Mouse (Mus musculus) left cerebral cortex, adult 2 months (tissue): ENCODE data around the gene Lrrc56. TPM values are rescaled to one million over a fixed set of nuclear protein-coding genes. Genes with fewer than 3 reads are reported as not detected.

Experiments used
- DNase-seq, 2 experiments: peaks; one replicate each; pipeline ENCODE4 v3.0.0; 2021 to 2022; ENCODE audit warnings: low spot score in 2 of 2, mixed read lengths in 1 of 2; ENCODE audit errors: extremely low spot score in 1 of 2
- H3K27ac ChIP-seq: fragments of 200-600 bp; 2 replicates; pipeline ENCODE4 v1.8.1; 2022
- H3K4me3 ChIP-seq: fragments of 200-600 bp; 2 replicates; pipeline ENCODE4 v1.8.1; 2022
- CTCF ChIP-seq: fragments of 200-600 bp; IDR thresholded peaks from 2 replicates; pipeline ENCODE4 v1.8.1; 2022; ENCODE audit warnings: antibody characterized with exemption, mild to moderate bottlenecking, moderate library complexity
- intact Hi-C: fragments of 180-260 bp; cut with DNase I; formaldehyde crosslinking; loops from one replicate; pipeline ENCODE4 v1.15.1; 2025
- total RNA-seq, 2 experiments: library from RNA; stranded (reverse); gene quantifications; 2 replicates each; pipeline ENCODE4 v1.2.3; 2021

Gene Lrrc56
- total RNA-seq, 2 experiments from 2014 or later = 3.9 to 5.0 TPM

DNA sequence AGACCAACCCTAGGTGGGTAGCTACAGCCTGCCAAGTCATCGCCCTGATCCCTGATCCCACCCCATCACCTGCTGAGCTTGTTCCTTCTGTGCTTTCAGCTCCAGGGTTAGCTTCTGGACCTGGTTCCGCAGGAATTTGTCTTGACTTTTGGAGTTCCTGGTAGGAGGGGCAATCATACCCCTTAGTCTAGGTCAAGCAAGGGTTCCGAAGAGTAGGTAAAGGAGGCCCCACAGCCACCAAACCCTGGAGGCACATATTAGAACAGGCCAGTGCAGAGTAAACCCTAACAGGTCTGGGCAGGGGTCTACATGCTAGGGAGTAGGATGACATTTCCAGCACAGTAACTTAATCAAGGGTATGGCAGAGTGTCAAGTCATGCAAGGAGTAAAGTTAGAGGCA, 19.2 kb downstream of the Lrrc56 start:
- H3K27ac ChIP-seq = no peak overlapping the region
- no peak overlapping the region for H3K4me3 ChIP-seq
- no peak for DNase-seq
- intact Hi-C loops = no loop called here
- TF ChIP-seq CTCF = no peak

DNA sequence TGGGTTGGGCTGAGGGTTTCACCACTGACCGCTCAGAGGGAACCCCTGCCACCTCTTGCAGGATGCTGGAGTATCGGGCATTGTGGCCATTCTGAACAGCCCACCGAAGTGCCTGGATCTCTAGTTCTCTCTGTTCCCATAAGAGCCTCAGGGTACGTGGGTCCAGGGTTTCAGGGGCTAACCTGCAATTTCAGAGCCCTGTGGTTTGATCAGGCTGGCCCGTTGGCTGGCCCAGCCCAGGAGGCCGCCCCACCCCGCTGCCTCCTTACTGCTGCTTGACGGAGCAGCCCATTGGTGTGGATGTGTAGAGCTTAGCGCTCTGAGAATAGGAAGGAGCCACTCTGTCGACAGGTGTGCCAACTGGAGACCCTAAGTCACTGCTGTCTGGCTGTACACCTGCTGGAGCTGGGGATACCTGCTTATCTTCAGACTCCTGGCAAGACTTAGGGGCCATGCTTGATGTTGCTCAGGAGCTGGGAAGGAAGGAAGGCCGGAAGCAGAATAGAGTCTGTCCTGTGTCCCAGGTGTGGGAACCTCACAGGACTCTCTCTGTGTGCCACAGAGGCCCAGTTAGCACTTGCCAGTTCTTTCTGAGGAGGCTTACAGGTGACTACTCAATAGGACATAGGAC, 19.8 kb downstream of the Lrrc56 start, which contains the start of gene Lmntd2:
Gene Lmntd2, minus strand, starts transcription at position 476 of the 631 bp plus-strand sequence.
- Histone ChIP-seq H3K27ac (no peak within 1 kb of the TSS), H3K4me3 (no peak within 1 kb of the TSS)
- intact Hi-C loops = no loop called here
- no peak for TF ChIP-seq CTCF
- no peak for DNase-seq

DNA sequence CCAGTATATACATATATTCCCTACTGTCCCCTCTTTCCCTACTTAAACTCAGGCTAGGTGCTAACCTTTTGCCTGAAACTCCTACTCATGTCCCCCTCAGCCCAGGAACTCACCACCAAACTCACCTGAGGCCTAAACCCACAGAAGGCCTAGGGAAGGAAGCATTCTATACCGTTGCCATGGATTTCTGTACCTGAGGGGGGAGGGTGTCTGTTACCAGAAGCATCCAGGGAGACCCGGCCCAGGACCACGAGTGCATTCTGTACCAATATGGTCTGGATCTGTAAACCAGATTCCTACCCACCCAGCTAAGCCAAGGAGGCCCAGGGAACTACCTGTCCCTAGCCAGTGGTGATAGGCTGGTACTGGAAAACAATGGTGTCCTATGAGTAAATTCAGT, 20.4 kb downstream of the Lrrc56 start:
- DNase-seq = no peak
- H3K4me3 ChIP-seq = no peak overlapping the region
- intact Hi-C loops = no loop called here
- TF ChIP-seq CTCF = no peak
- H3K27ac ChIP-seq = no peak overlapping the region

DNA sequence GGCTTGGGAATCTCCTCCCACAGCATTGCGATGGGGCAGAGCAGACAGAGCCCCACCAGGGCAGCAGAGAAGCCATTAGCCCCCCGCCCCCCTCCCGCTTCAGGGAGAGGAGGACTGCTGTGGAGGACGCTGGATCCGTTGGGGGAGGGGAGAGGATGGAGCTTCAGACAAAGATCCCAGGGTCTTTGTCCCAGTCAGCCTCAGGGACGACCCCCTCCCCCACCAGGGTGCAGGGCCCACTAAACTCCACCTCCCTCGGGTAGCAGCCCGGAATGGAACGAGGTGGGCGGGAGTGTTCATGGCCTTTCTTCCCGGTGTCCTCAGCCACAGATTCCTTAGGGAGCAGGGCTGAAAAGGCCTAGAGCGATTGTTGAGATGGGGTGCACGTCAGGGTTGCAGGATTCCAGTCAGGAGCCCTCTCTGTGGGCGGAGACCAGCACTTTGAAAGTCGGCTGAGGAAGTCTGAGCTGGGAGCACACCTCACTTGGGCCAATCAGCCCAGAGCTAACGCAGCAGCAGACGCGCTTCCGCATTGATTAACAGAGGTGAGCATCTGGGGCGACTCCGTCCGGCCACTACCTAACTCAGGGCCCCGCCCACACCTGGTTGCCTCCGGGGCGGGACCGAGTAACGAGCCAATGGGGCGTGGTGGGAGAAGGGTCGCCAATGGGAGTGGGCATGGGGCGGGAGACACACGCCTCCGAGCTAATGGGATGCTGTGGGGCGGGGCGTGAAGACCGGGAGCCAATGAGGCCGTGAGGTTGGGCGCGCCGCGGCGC, 21.3 kb downstream of the Lrrc56 start, which contains the start of gene Rassf7:
Gene Rassf7, plus strand, starts transcription at position 760 of the 779 bp plus-strand sequence.
- no peak within 1 kb of the TSS for H3K27ac ChIP-seq

DNA sequence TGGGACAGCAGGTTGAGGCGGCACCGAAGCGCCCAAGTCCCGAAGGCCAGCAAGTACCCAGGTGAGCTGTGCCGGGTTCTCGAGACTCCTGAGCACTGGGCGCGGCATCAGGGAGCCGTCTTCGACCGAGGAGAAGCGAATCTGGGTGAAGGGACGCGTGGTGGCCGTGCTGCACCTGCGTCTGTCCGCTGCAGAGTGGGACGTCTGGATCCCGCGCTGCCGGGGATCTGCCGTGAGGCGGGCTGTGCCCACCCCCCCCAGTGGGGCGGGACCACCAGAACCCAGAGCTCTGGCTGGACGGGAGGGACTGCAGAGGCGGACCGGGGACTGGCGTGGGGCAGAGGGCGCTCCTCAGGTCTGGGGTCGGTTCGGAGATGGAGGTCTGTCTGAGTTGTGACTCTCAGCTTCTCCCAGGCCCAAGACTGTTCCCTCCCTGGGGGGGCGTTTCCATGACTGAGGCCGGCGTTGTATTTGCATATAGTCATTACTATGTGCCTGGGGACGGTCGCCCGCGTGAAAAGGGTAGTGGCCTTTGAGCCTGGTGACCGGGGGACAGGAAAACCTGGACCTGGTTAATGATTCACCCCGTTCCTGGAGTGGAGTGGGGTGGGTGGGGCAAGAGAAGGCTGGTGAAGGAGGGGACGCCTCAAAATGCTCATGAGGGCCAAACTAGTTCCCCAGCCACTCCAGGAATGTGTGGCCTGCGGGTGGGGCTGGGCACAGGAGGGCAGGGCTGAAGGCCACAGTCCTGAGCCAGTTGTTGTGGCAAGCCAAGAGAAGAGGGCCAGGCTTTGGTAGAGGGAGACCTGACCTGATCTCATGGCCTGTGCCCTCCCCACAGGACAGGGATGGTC, 22.1 kb downstream of the Lrrc56 start:
- H3K4me3 ChIP-seq = peak overlapping the region; percentile 58
- no peak for TF ChIP-seq CTCF
- H3K27ac ChIP-seq = no peak overlapping the region
- intact Hi-C loops = no loop called here
- DNase-seq = no peak

More for the DNA sequence above, 21.3 kb downstream of the Lrrc56 start, which contains the start of gene Rassf7:
- peak within 1 kb of the TSS; percentile 58 for H3K4me3 ChIP-seq
- peak; percentile 68 to 82 for DNase-seq
- no peak for TF ChIP-seq CTCF
- intact Hi-C loops = no loop called here

DNA sequence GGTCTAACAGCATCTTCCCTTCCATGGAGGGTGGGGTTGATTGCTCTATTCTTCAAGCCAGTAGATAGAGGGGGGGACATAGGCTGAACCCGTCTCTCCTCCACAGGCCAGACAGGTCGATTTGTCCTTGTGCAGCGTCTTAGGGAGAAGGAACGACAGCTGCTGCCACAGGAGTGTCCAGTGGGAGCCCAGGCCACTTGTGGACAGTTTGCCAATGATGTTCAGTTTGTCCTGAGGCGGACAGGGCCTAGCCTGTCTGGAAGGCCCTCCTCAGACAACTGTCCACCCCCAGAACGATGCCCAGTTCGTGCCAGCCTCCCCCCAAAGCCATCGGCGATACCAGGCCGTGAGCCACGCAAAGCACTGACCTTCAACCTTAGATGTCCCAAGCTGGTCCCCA, 22.9 kb downstream of the Lrrc56 start:
- no peak for TF ChIP-seq CTCF
- intact Hi-C loops = no loop called here
- no peak for DNase-seq
- no peak overlapping the region for H3K27ac ChIP-seq
- no peak overlapping the region for H3K4me3 ChIP-seq

DNA sequence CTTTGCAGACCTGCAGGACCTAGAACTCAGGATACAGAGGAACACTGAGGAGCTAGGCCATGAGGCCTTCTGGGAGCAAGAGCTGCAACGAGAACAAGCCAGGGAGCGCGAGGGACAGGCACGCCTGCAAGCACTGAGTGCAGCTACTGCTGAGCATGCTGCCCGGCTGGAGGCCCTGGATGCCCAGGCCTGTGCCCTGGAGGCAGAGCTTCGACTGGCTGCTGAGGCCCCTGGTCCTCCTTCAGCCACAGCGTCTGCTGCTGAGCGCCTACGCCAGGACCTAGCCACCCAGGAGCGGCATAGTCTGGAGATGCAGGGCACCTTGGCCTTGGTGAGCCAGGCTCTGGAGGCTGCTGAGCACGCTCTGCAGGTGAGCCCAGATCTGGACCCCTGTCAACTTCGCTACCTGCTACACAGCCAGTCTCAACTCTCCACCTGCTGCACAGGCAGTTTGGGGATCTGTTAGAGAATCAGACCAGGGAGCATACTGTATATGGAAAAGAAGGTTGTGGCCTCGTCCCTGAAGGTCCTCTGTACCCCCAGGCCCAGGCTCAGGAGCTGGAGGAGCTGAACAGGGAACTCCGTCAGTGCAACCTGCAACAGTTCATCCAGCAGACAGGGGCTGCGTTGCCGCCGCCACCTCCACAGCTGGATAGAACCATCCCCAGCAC, 23.5 kb downstream of the Lrrc56 start:
- no peak overlapping the region for H3K27ac ChIP-seq
- intact Hi-C loops = no loop called here
- no peak for TF ChIP-seq CTCF
- DNase-seq = no peak
- no peak overlapping the region for H3K4me3 ChIP-seq

DNA sequence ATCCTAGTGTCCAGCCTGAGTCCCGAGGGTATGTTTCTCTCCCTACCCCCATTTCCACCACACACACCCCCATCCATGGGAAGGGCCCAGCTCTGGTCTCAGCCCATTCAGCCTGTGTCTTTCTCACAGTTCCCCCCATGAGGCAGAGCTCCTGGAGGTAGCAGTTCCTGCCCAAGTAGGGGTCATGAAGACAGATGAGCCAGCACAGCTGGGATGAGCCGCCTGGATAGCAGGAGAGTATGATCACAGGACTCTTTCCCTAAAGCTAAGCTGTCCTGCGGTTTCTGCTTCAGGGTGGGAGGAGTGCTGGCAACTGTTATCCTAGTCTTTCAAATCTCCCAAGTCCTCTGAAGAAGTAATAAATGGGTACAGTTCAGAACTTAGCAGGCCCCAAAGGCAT, 24.2 kb downstream of the Lrrc56 start:
- TF ChIP-seq CTCF = no peak
- intact Hi-C loops = no loop called here

DNA sequence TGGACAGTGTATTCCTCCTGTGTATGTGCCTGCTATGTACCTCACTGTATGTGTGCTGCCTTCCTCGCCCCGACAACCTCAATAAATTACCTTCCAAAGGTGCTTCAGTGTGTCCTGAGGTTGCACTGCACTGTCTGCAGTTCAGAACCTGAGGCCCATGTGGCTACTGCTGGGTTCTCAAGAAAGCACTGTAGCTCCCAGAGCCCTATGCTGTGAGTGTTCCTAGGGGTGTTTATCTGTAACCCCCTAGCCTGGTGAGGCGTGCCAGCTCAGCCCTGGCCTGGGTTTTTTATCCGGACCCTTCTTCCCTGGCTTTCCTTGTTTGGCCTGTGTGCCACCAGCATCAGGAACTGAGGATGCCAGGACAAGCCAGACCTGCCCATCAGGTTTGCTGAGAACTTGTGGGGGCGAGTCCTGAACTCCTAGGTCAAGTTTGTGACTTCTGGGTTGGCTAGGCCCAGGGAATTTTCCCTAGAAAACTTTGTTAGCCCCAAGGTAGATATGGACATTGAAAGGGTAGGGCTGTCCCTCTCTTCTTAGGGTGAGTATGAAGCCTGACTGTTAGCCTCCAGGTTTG, 24.7 kb downstream of the Lrrc56 start:
- no peak for DNase-seq
- no peak overlapping the region for H3K27ac ChIP-seq
- TF ChIP-seq CTCF = no peak
- no peak overlapping the region for H3K4me3 ChIP-seq
- intact Hi-C loops = no loop called here

More for the DNA sequence above, 24.2 kb downstream of the Lrrc56 start:
- Histone ChIP-seq H3K27ac (no peak overlapping the region), H3K4me3 (no peak overlapping the region)
- no peak for DNase-seq

DNA sequence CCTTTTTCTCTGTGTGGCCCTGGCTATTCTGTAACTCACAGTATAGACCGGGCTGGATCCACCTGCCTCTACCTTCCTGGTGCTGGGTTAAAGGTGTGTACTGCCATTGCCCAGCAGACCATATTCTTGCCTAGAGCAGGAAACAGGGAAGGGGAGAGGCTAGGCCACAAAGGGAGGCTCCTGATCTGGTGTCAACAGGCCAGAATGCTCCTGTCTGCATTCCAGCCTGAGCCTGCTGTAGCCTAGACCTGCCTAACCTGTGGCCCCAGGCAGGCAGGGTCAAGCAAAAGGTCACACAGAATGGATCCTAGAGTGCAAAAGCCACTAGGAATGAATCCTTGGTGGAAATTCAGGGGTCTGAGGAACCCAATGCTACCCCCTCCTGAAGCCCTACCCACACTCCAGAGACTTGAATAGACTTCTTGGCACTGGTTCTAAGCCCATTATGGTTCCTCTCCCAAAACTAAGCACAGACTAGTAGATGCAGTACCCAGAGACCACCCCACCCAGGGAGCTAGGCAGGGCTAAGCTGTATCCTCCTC, 25.7 kb downstream of the Lrrc56 start:
- no peak overlapping the region for H3K4me3 ChIP-seq
- no peak for DNase-seq
- H3K27ac ChIP-seq = no peak overlapping the region
- intact Hi-C loops = loop anchor here (2.0 to 5.0 kb wide), 2 partner anchors 25 to 47 kb away; partner anchors contain the start of genes Hras, Lrrc56 and Rnh1
- TF ChIP-seq CTCF = no peak

DNA sequence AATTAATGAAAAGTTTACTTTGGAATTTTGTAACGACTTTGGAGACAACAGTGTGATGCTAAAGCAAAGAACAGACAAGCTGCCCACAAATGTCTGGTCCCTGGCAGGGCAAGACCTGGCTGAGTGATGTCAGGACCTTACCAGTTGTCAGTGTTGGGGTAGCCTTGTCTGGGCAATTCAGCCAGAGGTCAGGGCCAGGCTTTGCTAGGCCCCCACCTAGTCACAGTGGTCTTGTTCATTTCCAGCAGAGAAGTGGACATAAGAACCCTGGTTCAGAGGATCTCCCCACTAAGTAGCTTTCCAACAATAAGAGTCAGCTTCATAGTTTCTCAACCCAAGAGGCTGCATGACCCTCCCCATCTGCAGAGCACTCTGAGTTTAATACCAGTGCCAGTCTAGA, 26.4 kb downstream of the Lrrc56 start:
- DNase-seq = no peak

More for the DNA sequence above, 26.4 kb downstream of the Lrrc56 start:
- intact Hi-C loops = loop anchor here (2.0 to 5.0 kb wide), 2 partner anchors 26 to 48 kb away; partner anchors contain the start of genes Hras, Lrrc56 and Rnh1
- Histone ChIP-seq H3K27ac (no peak overlapping the region), H3K4me3 (no peak overlapping the region)
- no peak for TF ChIP-seq CTCF
